Mouse (Mus musculus): Measurements from ENCODE around the gene Apbb2.

GRCm38 (mm10) chr5:66353876-66354275 is 264.7 kb downstream of the Apbb2 start:
- TF ChIP-seq CTCF (conservative IDR thresholded peaks at IDR 0.05; ENCODE audit: insufficient read depth, insufficient read length, low read depth, low read length) (no peak), POLR2A (IDR thresholded peaks at IDR 0.05; ENCODE audit: low read depth, low read length) (no peak)

All from kidney, adult 2 months (tissue).